Mouse (Mus musculus) limb, embryonic 14.5 days (tissue): ENCODE measurements at regions not wholly inside any gene's neighbourhood (a gene's known extent, or its start where the extent isn't known, plus 50 kb on each side); places are given as distances from the start of the nearest gene placed in this dataset.

ENCODE experiments used
- ATAC-seq: fragments of 200-750 bp; cut with Nextera tagmentation; 2 replicates; pipeline ENCODE4 v1.8.0; 2017; ENCODE audit warnings: low read depth, moderate number of reproducible peaks, moderate TSS enrichment; ENCODE audit not compliant: low FRiP score
- DNase-seq: peaks from one replicate; pipeline ENCODE4 v3.0.0-alpha.2; 2015; ENCODE audit warnings: low spot score
- H3K27ac ChIP-seq: fragments of 300-500 bp; sonication (generic); replicated peaks from 2 replicates; pipeline ENCODE4 v1.5.1; 2014; ENCODE audit warnings: low read depth, mild to moderate bottlenecking, low read length, moderate library complexity, mixed read lengths
- H3K27me3 ChIP-seq: fragments of 300-500 bp; sonication (generic); 2 replicates; pipeline ENCODE4 v1.6.1; 2014; ENCODE audit warnings: low read length, mixed read lengths; ENCODE audit not compliant: control insufficient read depth, insufficient read depth
- H3K36me3 ChIP-seq: fragments of 300-500 bp; sonication (generic); 2 replicates; pipeline ENCODE4 v1.6.1; 2014; ENCODE audit warnings: mild to moderate bottlenecking, low read length, moderate library complexity, mixed read lengths; ENCODE audit not compliant: control insufficient read depth, insufficient read depth
- H3K4me1 ChIP-seq: fragments of 300-500 bp; sonication (generic); 2 replicates; pipeline ENCODE4 v1.6.1; 2014; ENCODE audit warnings: antibody characterized with exemption, low read length, mixed read lengths; ENCODE audit not compliant: control insufficient read depth, insufficient read depth
- H3K4me2 ChIP-seq: fragments of 300-500 bp; sonication (generic); replicated peaks from 2 replicates; pipeline ENCODE4 v1.6.1; 2014; ENCODE audit warnings: low read depth, mild to moderate bottlenecking, low read length, moderate library complexity; ENCODE audit not compliant: severe bottlenecking
- H3K4me3 ChIP-seq: fragments of 300-500 bp; sonication (generic); replicated peaks from 2 replicates; pipeline ENCODE4 v1.5.1; 2014; ENCODE audit warnings: low read length
- H3K9ac ChIP-seq: fragments of 300-500 bp; sonication (generic); 2 replicates; pipeline ENCODE4 v1.6.1; 2014; ENCODE audit warnings: mild to moderate bottlenecking, low read depth, low read length, moderate library complexity; ENCODE audit not compliant: severe bottlenecking
- H3K9me3 ChIP-seq: fragments of 300-500 bp; sonication (generic); 2 replicates; pipeline ENCODE4 v1.6.1; 2016; ENCODE audit warnings: low read length; ENCODE audit not compliant: control insufficient read depth
- POLR2A ChIP-seq: fragments of 200-500 bp; IDR thresholded peaks from 2 replicates; pipeline ENCODE4 v1.8.0; 2012; ENCODE audit warnings: inconsistent platforms, mild to moderate bottlenecking, moderate library complexity, borderline replicate concordance; ENCODE audit not compliant: insufficient read depth, insufficient read length; ENCODE audit errors: extremely low read depth
- WGBS: fragments of 180-500 bp; shearing (Covaris S2); extraction: QIAGEN DNeasy Blood & Tissue Kit; methylation state at CpG from one replicate; pipeline ENCODE4 v1.1.7; 2014; 5-methylcytosine and 5-hydroxymethylcytosine counted together

- peaks cover 3% of the 10 kb centered on the region for H3K4me1 ChIP-seq
- 69% methylated on average over 11 of the region's 11 CpGs for WGBS
- H3K4me2 ChIP-seq: no peak overlapping the region
- no peak overlapping the region for H3K9ac ChIP-seq
- H3K27ac ChIP-seq: no peak overlapping the region
- no peaks in the 10 kb centered on the region for H3K9me3 ChIP-seq
- DNase-seq: peak; percentile 9
- no peak for TF ChIP-seq POLR2A
- ATAC-seq: no peak
- no peaks in the 10 kb centered on the region for H3K27me3 ChIP-seq
- H3K36me3 ChIP-seq: no peaks in the 10 kb centered on the region
- H3K4me3 ChIP-seq: no peak overlapping the region
Observed at GRCm38 (mm10) chr3:149216759-149217400, 226.5 kb upstream of the Adgrl2 start.

GRCm38 (mm10) chr3:149215691-149216090 is 225.3 kb upstream of the Adgrl2 start:
- H3K36me3 ChIP-seq: no peaks in the 10 kb centered on the region
- no peaks in the 10 kb centered on the region for H3K27me3 ChIP-seq
- H3K27ac ChIP-seq: no peak overlapping the region
- no peaks in the 10 kb centered on the region for H3K9me3 ChIP-seq
- H3K4me3 ChIP-seq: no peak overlapping the region
- peaks cover 3% of the 10 kb centered on the region for H3K4me1 ChIP-seq
- H3K4me2 ChIP-seq: no peak overlapping the region
- ATAC-seq (no peak), DNase-seq (no peak)
- H3K9ac ChIP-seq: no peak overlapping the region
- no peak for TF ChIP-seq POLR2A
- WGBS: 80% methylated on average over 2 of the region's 2 CpGs

GRCm38 (mm10) chr3:149211909-149212308 is 221.6 kb upstream of the Adgrl2 start:
- no peak overlapping the region for H3K4me3 ChIP-seq
- DNase-seq (no peak), ATAC-seq (no peak)
- H3K27me3 ChIP-seq: no peaks in the 10 kb centered on the region
- no peaks in the 10 kb centered on the region; the same call in 1 of the 2 replicates for H3K4me1 ChIP-seq
- no peaks in the 10 kb centered on the region for H3K9me3 ChIP-seq
- H3K4me2 ChIP-seq: no peak overlapping the region
- H3K27ac ChIP-seq: no peak overlapping the region
- H3K36me3 ChIP-seq: no peaks in the 10 kb centered on the region
- no peak for TF ChIP-seq POLR2A
- no peak overlapping the region for H3K9ac ChIP-seq
- WGBS: 91% methylated on average over 7 of the region's 7 CpGs

GRCm38 (mm10) chr3:149209260-149209659 is 218.9 kb upstream of the Adgrl2 start:
- no peak for TF ChIP-seq POLR2A
- Histone ChIP-seq H3K36me3 (no peaks in the 10 kb centered on the region), H3K27ac (no peak overlapping the region), H3K4me3 (no peak overlapping the region), H3K4me2 (no peak overlapping the region), H3K27me3 (no peaks in the 10 kb centered on the region), H3K4me1 (no peaks in the 10 kb centered on the region; the same call in 1 of the 2 replicates), H3K9ac (no peak overlapping the region), H3K9me3 (no peaks in the 10 kb centered on the region)
- ATAC-seq (no peak), DNase-seq (no peak)
- WGBS: 90% methylated on average over 2 of the region's 2 CpGs

GRCm38 (mm10) chr3:149203451-149203850 is 213.1 kb upstream of the Adgrl2 start:
- Histone ChIP-seq H3K27me3 (no peaks in the 10 kb centered on the region), H3K4me3 (no peak overlapping the region), H3K27ac (no peak overlapping the region), H3K4me1 (no peaks in the 10 kb centered on the region), H3K4me2 (no peak overlapping the region), H3K9ac (no peak overlapping the region), H3K9me3 (no peaks in the 10 kb centered on the region), H3K36me3 (no peaks in the 10 kb centered on the region)
- DNase-seq (no peak), ATAC-seq (no peak)
- TF ChIP-seq POLR2A: no peak
- WGBS: 71% methylated on average over 5 of the region's 5 CpGs
